Mouse (Mus musculus) heart, embryonic 16.5 days (tissue): ENCODE results near the gene Yif1a. TPM values are rescaled to one million over a fixed set of nuclear protein-coding genes. Genes with fewer than 3 reads are reported as not detected.

Experiments
- ATAC-seq: fragments of 200-750 bp; cut with Nextera tagmentation; replicated peaks from 2 replicates; pipeline ENCODE4 v1.8.0; 2017; ENCODE audit warnings: moderate number of reproducible peaks; ENCODE audit not compliant: insufficient read depth, low FRiP score; ENCODE audit errors: extremely low read depth
- H3K27ac ChIP-seq: fragments of 300-500 bp; sonication (generic); 2 replicates; pipeline ENCODE4 v1.5.1; 2014; ENCODE audit warnings: mild to moderate bottlenecking, low read length, control low read depth, moderate library complexity
- H3K27me3 ChIP-seq: fragments of 300-500 bp; sonication (generic); 2 replicates; pipeline ENCODE4 v1.6.1; 2014; ENCODE audit warnings: low read length, mixed read lengths; ENCODE audit not compliant: control insufficient read depth, insufficient read depth
- H3K36me3 ChIP-seq: fragments of 300-500 bp; sonication (generic); 2 replicates; pipeline ENCODE4 v1.6.1; 2014; ENCODE audit not compliant: control insufficient read depth, insufficient read depth
- H3K4me1 ChIP-seq: fragments of 300-500 bp; sonication (generic); 2 replicates; pipeline ENCODE4 v1.6.1; 2014; ENCODE audit warnings: low read length, mixed read lengths; ENCODE audit not compliant: control insufficient read depth, insufficient read depth
- H3K4me2 ChIP-seq: fragments of 300-500 bp; sonication (generic); 2 replicates; pipeline ENCODE4 v1.6.1; 2014; ENCODE audit warnings: low read depth, mild to moderate bottlenecking, control low read depth, low read length
- H3K4me3 ChIP-seq: fragments of 300-500 bp; sonication (generic); 2 replicates; pipeline ENCODE4 v1.5.1; 2014; ENCODE audit warnings: mild to moderate bottlenecking, control low read depth, low read length
- H3K9ac ChIP-seq: fragments of 300-500 bp; sonication (generic); 2 replicates; pipeline ENCODE4 v1.6.1; 2014; ENCODE audit warnings: low read length, control low read depth
- H3K9me3 ChIP-seq: fragments of 300-500 bp; sonication (generic); replicated peaks from 2 replicates; pipeline ENCODE4 v1.6.1; 2016; ENCODE audit warnings: low read length; ENCODE audit not compliant: control insufficient read depth
- WGBS: fragments of 180-500 bp; shearing (Covaris S2); extraction: QIAGEN DNeasy Blood & Tissue Kit; methylation state at CpG from one replicate; pipeline ENCODE4 v1.1.7; 2014; 5-methylcytosine and 5-hydroxymethylcytosine counted together
- polyA plus RNA-seq: library from polyadenylated mRNA; unstranded; fragments of >200 nt; fragmentation: Nextera tagmentation; extraction: Ambion mirVana; gene quantifications from 2 replicates; pipeline ENCODE4 v1.2.1, GENCODE M21; 2015

The Yif1a gene
- polyA plus RNA-seq = 94.1 and 98.6 TPM in 2 replicates

DNA sequence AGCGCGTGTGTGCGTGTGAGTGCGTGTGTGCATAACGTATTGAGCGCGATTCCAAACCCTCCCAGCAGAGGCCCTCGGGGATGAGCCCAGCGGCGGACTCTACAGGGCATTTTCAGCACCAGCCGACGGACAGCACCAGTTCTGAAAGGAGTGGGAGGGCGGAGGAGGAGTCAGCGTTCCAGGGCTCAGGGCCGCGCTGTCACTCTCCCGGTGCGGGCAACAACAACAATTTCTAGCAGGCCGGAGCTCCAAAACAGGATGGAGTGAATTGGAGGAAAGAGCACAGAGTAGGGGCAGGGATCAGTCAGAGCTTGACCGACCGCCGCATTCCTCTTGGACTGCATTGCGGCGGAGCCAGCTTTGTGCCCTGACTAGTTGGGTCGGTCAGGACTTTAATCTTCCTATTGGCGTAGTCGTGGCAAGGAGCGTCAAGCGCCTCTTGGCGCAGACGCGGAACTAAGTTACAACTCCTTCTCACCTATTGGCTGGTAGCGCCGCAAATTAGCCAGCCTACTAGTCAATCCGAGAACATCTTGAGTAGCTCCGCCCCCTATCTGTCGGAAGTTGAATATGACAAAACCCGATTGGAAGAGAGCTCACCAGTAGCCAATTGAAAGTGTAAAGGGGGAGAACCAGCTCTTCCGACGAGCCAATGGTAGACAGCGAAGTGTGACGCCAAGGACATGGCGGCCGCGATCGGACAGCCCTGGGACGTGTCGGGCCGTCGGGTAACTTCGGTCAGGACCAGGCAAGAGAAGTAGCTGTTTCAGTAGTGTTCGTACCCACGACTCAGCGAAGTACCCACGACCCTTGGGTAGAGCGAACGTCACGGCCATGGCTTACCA lies at the start of gene Yif1a:
TSS of gene Yif1a (plus strand) at position 655 of the 845 bp plus-strand sequence.
- H3K4me3 ChIP-seq = peak within 1 kb of the TSS; percentile 85
- ATAC-seq = peak; percentile 91
- H3K9ac ChIP-seq = peak within 1 kb of the TSS; percentile 83
- peaks cover 31% of the 10 kb centered on the region for H3K27me3 ChIP-seq
- H3K4me1 ChIP-seq = peaks cover 15% of the 10 kb centered on the region
- H3K36me3 ChIP-seq = no peaks in the 10 kb centered on the region
- H3K27ac ChIP-seq = peak within 1 kb of the TSS; percentile 79
- WGBS = under 1% methylated on average over 58 of the region's 58 CpGs
- H3K4me2 ChIP-seq = peak within 1 kb of the TSS; percentile 78
- no peaks in the 10 kb centered on the region for H3K9me3 ChIP-seq

DNA sequence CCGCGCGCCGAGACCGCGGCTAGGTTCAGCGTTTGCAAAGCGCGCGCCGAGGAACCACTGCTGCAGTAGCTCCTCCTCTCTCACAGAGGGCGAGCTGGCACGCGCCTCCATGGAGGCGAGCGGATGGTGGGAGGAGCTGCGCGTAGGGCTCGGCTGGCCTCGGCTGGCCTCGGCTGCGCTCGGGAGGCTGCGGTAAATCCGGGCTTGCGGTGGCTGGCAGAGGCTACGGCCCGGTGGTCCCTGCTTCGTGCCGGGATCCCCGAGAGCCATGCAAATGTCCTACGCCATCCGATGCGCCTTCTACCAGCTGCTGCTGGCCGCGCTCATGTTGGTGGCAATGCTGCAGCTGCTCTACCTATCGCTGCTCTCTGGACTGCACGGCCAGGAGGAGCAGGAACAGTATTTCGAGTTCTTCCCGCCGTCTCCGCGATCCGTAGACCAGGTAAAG lies 49.6 kb upstream of the Yif1a start, which contains the start of the genes B4gat1 and AC124502.3:
TSS of gene B4gat1 (plus strand) at position 118 of the 448 bp plus-strand sequence.
TSS of gene AC124502.3 (plus strand) at position 183 of the 448 bp plus-strand sequence.
- peak within 1 kb of the TSS; percentile 61 for H3K27ac ChIP-seq
- H3K4me1 ChIP-seq = peaks cover 22% of the 10 kb centered on the region
- no peaks in the 10 kb centered on the region for H3K9me3 ChIP-seq
- ATAC-seq = peak; percentile 91
- H3K4me2 ChIP-seq = peak within 1 kb of the TSS; percentile 81
- peak within 1 kb of the TSS; percentile 76 for H3K4me3 ChIP-seq
- H3K27me3 ChIP-seq = no peaks in the 10 kb centered on the region
- H3K9ac ChIP-seq = peak within 1 kb of the TSS; percentile 88
- H3K36me3 ChIP-seq = no peaks in the 10 kb centered on the region
- under 1% methylated on average over 44 of the region's 44 CpGs for WGBS

DNA sequence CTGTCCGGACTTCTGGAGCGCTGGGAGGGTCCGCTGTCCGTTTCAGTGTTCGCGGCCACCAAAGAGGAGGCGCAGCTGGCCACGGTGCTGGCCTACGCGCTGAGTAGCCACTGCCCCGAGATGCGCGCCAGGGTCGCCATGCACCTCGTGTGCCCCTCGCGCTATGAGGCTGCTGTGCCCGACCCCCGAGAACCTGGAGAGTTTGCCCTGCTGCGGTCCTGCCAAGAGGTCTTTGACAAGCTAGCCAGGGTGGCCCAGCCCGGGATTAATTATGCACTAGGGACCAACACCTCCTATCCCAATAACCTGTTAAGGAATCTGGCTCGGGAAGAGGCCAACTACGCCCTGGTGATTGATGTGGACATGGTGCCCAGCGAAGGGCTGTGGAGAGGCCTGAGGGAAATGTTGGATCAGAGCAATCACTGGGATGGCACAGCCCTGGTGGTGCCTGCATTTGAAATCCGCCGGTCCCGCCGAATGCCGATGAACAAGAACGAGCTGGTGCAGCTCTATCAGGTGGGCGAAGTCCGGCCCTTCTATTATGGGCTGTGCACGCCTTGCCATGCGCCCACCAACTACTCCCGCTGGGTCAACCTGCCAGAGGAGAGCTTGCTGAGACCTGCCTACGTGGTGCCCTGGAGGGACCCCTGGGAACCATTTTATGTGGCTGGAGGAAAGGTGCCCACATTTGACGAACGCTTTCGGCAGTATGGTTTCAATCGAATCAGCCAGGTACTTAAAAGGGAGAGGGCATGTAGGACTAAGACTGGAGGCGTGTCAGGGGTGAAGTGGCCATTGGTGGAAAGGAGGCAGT lies 48.8 kb upstream of the Yif1a start:
- Histone ChIP-seq H3K4me3 (peak overlapping the region; percentile 76), H3K27me3 (no peaks in the 10 kb centered on the region), H3K27ac (no peak overlapping the region; the same call in 1 of the 2 replicates), H3K4me1 (peaks cover 22% of the 10 kb centered on the region), H3K9me3 (no peaks in the 10 kb centered on the region), H3K36me3 (peaks cover 2% of the 10 kb centered on the region; the same call in 1 of the 2 replicates), H3K9ac (peak overlapping the region; percentile 88), H3K4me2 (peak overlapping the region; percentile 81)
- ATAC-seq = no peak
- WGBS = 14% methylated on average over 41 of the region's 41 CpGs

DNA sequence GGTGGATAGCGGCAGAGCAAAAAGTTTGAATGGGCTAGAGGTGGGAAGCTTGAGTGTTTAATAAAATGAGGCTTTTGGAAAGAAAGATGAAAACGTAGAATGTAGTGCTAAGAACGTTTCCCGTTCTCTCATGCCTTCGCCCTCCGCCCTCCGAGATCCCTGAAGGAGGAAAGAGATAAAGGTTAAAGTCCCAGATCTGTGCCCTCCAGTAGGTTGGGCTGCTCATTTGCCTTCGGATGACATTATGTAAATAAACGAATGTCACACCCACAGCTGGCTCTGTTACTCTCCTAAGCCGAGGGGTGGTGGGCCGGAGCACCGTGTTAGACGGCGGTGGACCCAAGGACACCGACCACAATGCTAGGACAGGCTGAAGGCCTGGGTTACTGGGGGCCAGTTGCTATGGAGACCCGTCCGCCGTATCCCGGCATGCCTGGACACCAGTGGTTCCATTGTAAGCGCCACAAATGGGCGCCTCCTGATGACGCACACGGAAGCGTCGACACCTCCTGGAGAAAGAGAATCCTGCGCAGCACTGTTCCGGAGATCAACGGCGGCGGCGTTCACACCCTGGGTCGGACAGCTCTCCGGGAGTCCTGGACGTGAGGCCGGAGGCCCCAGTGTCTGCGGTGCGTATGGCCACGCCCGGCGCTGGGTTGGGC lies 47.3 kb upstream of the Yif1a start, which contains the start of gene Brms1:
TSS of gene Brms1 (plus strand) at position 493 of the 662 bp plus-strand sequence.
- Histone ChIP-seq H3K4me3 (peak within 1 kb of the TSS; percentile 82), H3K27ac (peak within 1 kb of the TSS; percentile 65), H3K4me2 (peak within 1 kb of the TSS; percentile 81), H3K36me3 (peaks cover 2% of the 10 kb centered on the region; the same call in 1 of the 2 replicates), H3K9me3 (no peaks in the 10 kb centered on the region), H3K4me1 (peaks cover 22% of the 10 kb centered on the region), H3K9ac (peak within 1 kb of the TSS; percentile 92), H3K27me3 (no peaks in the 10 kb centered on the region)
- ATAC-seq = peak; percentile 74
- 3% methylated on average over 40 of the region's 40 CpGs for WGBS

DNA sequence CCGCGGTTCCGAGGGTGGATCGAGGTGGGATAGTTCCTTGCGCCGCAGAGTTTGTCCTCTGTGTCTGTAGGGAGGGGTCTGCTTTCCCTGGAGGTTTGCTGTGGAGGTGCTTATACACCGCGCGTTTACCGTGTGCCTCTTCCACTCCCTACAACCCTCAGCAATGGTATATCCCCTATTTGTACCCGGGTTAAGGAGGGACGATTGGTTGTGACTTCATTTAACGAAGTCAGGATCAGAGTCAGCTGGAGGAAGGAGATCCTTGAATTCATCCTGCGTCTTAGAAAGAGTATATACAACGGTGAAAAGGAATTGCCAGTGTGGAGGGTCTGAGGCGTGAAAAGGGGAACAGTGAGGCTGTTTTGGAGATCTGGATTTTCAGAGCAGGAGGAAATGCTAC lies 46.8 kb upstream of the Yif1a start:
- Histone ChIP-seq H3K4me2 (peak overlapping the region; percentile 81), H3K9ac (peak overlapping the region; percentile 92), H3K4me1 (peaks cover 22% of the 10 kb centered on the region), H3K9me3 (no peaks in the 10 kb centered on the region), H3K27ac (peak overlapping the region; percentile 65), H3K4me3 (peak overlapping the region; percentile 82), H3K27me3 (no peaks in the 10 kb centered on the region), H3K36me3 (peaks cover 5% of the 10 kb centered on the region; the same call in 1 of the 2 replicates)
- ATAC-seq = no peak
- WGBS = 2% methylated on average over 16 of the region's 16 CpGs

DNA sequence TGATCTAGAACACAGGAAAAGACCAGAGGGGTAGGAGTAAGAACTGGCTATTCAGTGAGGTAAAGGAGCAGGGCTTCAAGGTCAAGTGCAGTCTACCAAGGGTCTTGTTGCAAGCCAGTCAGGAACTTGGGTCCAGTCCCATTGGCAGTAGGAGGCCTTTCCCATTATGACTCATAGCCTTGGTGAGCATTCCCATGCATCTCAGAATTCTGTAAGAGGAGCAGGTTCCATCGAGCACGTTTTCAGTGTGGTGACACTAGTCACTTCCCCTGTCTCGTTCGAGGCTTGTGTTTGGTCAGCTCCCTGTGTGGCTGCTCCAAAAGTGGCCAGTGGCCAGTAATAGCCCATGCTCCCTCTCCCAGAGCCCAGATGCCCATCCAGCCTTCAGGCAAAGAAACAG lies 42.8 kb upstream of the Yif1a start:
- H3K36me3 ChIP-seq = peaks cover 14% of the 10 kb centered on the region; the same call in 1 of the 2 replicates

DNA sequence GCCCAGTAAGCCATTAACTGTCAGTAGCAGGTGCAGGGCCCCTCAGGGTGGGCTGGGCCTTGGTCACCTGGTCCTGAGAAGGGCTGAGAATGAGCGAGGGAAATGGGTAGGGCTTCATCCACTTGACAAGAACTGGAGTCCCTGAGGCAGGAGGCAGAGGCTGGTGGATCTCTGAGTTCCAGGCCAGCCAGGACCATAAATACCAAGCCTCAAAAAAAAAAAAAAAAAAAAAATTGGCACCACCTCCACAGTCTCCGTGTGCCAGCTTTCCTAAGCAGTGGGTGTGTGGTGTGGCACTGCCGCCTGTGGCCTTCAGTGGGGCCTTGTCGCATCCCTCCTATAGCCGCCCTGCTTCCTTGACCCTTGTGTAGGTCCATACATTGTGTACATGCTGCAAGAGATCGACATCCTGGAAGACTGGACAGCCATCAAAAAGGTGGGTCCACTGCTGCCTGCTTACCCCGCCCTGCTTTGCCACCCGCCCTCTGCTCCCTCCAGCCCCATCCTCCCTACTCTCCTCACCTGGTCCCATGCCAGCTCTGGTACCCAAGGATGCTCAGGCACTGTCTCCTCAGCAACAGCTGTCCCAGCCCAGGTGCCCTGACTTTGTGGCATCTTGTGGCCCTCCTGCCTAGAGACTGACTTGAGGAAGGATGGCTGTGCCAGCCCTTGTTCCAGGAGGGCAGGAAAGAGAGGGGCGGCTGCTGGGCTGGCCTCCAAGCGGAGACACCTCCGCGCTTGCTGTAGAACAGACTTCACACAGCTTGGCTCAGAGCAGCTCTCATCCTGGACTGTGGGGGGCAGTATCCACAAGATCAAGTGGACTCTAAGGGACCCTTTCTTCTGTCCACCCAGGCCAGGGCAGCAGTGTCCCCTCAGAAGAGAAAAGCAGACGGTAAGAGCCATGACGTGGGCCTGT lies 39.9 kb upstream of the Yif1a start:
- Histone ChIP-seq H3K4me1 (peaks cover 29% of the 10 kb centered on the region), H3K4me3 (no peak overlapping the region), H3K27ac (no peak overlapping the region), H3K27me3 (peaks cover 14% of the 10 kb centered on the region), H3K9me3 (no peaks in the 10 kb centered on the region), H3K9ac (no peak overlapping the region), H3K4me2 (no peak overlapping the region), H3K36me3 (peaks cover 14% of the 10 kb centered on the region; the same call in 1 of the 2 replicates)
- WGBS = 87% methylated on average over 14 of the region's 14 CpGs
- no peak for ATAC-seq

More for the DNA sequence above, 42.8 kb upstream of the Yif1a start:
- no peak overlapping the region for H3K4me3 ChIP-seq
- H3K27ac ChIP-seq = no peak overlapping the region
- no peak overlapping the region for H3K4me2 ChIP-seq
- peaks cover 14% of the 10 kb centered on the region for H3K4me1 ChIP-seq
- no peak overlapping the region for H3K9ac ChIP-seq
- WGBS = 74% methylated on average over 4 of the region's 4 CpGs
- H3K9me3 ChIP-seq = no peaks in the 10 kb centered on the region
- ATAC-seq = no peak
- H3K27me3 ChIP-seq = no peaks in the 10 kb centered on the region
